Mouse (Mus musculus) erythroblast, adult 5-6 weeks (primary cell): Measurements from ENCODE around the gene AI854703. TPM values are rescaled to one million over a fixed set of nuclear protein-coding genes. Genes with fewer than 3 reads are reported as not detected.

ENCODE experiments used
- ATAC-seq: replicated peaks from 2 replicates; pipeline ENCODE4 v1.8.0; 2016; ENCODE audit warnings: moderate number of reproducible peaks, mild to moderate bottlenecking, moderate TSS enrichment, inconsistent platforms; ENCODE audit not compliant: poor library complexity, low FRiP score, severe bottlenecking
- total RNA-seq, 2 experiments: library from RNA; stranded (forward) in 1 of 2; stranded (reverse) in 1 of 2; fragments of 150-400 nt in 1 of 2; fragments of 200-764, 138-1000 nt in 1 of 2; gene quantifications; 2 replicates each; pipeline versions ENCODE4 v1.2.3 to v1.2.4; 2015 to 2017; ENCODE audit warnings: low replicate concordance in 2 of 2

Gene AI854703
- total RNA-seq, 2 experiments from 2014 or later: not detected

- no peak for ATAC-seq
Measured at GRCm38 (mm10) chr6:48682271-48682670, 55.7 kb downstream of the AI854703 start.

Other genes with a start within 250 kb of the AI854703 start
- 0.84 TPM in 1 of 2 replicates, not detected in the other for gene Krba1, start 231.2 kb upstream of the AI854703 start, total RNA-seq (2015; ENCODE audit: low replicate concordance)
- gene Krba1, start 231.2 kb upstream of the AI854703 start, total RNA-seq (2017; ENCODE audit: low replicate concordance): 0.43 and 0.70 TPM in 2 replicates
- gene Zfp467, start 180.9 kb upstream of the AI854703 start, total RNA-seq (2015; ENCODE audit: low replicate concordance): 1.9 and 7.3 TPM in 2 replicates
- not detected in 2 replicates for gene Zfp467, start 180.9 kb upstream of the AI854703 start, total RNA-seq (2017; ENCODE audit: low replicate concordance)
- gene Sspo, start 178.5 kb upstream of the AI854703 start, total RNA-seq (2015; ENCODE audit: low replicate concordance): not detected in 2 replicates
- gene Sspo, start 178.5 kb upstream of the AI854703 start, total RNA-seq (2017; ENCODE audit: low replicate concordance): not detected in 2 replicates
- gene Atp6v0e2, start 89.1 kb upstream of the AI854703 start, total RNA-seq (2015; ENCODE audit: low replicate concordance): not detected in 2 replicates
- gene Atp6v0e2, start 89.1 kb upstream of the AI854703 start, total RNA-seq (2017; ENCODE audit: low replicate concordance): not detected in 2 replicates
- gene Lrrc61, start 72.0 kb upstream of the AI854703 start, total RNA-seq (2015; ENCODE audit: low replicate concordance): 2.3 and 8.4 TPM in 2 replicates
- 0.94 and 10.3 TPM in 2 replicates for gene Lrrc61, start 72.0 kb upstream of the AI854703 start, total RNA-seq (2017; ENCODE audit: low replicate concordance)
- gene Rarres2, start 54.0 kb upstream of the AI854703 start, total RNA-seq (2015; ENCODE audit: low replicate concordance): not detected in 2 replicates
- not detected in 2 replicates for gene Rarres2, start 54.0 kb upstream of the AI854703 start, total RNA-seq (2017; ENCODE audit: low replicate concordance)
- gene Gm45021, start 37.2 kb upstream of the AI854703 start, total RNA-seq (2015; ENCODE audit: low replicate concordance): not detected in 2 replicates
- gene Gm45021, start 37.2 kb upstream of the AI854703 start, total RNA-seq (2017; ENCODE audit: low replicate concordance): not detected in 2 replicates
- gene Repin1, start 32.9 kb upstream of the AI854703 start, total RNA-seq (2015; ENCODE audit: low replicate concordance): 2.3 TPM in 2 replicates
- 3.9 TPM in 1 of 2 replicates, not detected in the other for gene Repin1, start 32.9 kb upstream of the AI854703 start, total RNA-seq (2017; ENCODE audit: low replicate concordance)
- gene Gm44965, start 32.8 kb upstream of the AI854703 start, total RNA-seq (2015; ENCODE audit: low replicate concordance): not detected in 2 replicates
- not detected in 2 replicates for gene Gm44965, start 32.8 kb upstream of the AI854703 start, total RNA-seq (2017; ENCODE audit: low replicate concordance)
- 0.42 TPM in 1 of 2 replicates, not detected in the other for gene Zfp775, start 24.7 kb upstream of the AI854703 start, total RNA-seq (2015; ENCODE audit: low replicate concordance)
- 0.17 and 0.28 TPM in 2 replicates for gene Zfp775, start 24.7 kb upstream of the AI854703 start, total RNA-seq (2017; ENCODE audit: low replicate concordance)
- gene Gimap8, start 20.5 kb downstream of the AI854703 start, total RNA-seq (2015; ENCODE audit: low replicate concordance): 1.0 TPM in 1 of 2 replicates, not detected in the other
- 0.26 and 2.5 TPM in 2 replicates for gene Gimap8, start 20.5 kb downstream of the AI854703 start, total RNA-seq (2017; ENCODE audit: low replicate concordance)
- 6.3 and 12.1 TPM in 2 replicates for gene Gimap9, start 49.4 kb downstream of the AI854703 start, total RNA-seq (2015; ENCODE audit: low replicate concordance)
- 4.7 and 5.9 TPM in 2 replicates for gene Gimap9, start 49.4 kb downstream of the AI854703 start, total RNA-seq (2017; ENCODE audit: low replicate concordance)
- 2.7 and 3.3 TPM in 2 replicates for gene Gimap4, start 57.8 kb downstream of the AI854703 start, total RNA-seq (2015; ENCODE audit: low replicate concordance)
- 4.5 and 5.2 TPM in 2 replicates for gene Gimap4, start 57.8 kb downstream of the AI854703 start, total RNA-seq (2017; ENCODE audit: low replicate concordance)
- 0.58 and 6.5 TPM in 2 replicates for gene Gimap6, start 81.5 kb downstream of the AI854703 start, total RNA-seq (2015; ENCODE audit: low replicate concordance)
- gene Gimap6, start 81.5 kb downstream of the AI854703 start, total RNA-seq (2017; ENCODE audit: low replicate concordance): 4.2 and 7.2 TPM in 2 replicates
- not detected in 2 replicates for gene Gm28053, start 91.8 kb downstream of the AI854703 start, total RNA-seq (2015; ENCODE audit: low replicate concordance)
- 1.8 TPM in 1 of 2 replicates, not detected in the other for gene Gm28053, start 91.8 kb downstream of the AI854703 start, total RNA-seq (2017; ENCODE audit: low replicate concordance)
- not detected in 2 replicates for gene Gimap7, start 91.9 kb downstream of the AI854703 start, total RNA-seq (2015; ENCODE audit: low replicate concordance)
- 2.6 TPM in 1 of 2 replicates, not detected in the other for gene Gimap7, start 91.9 kb downstream of the AI854703 start, total RNA-seq (2017; ENCODE audit: low replicate concordance)
- 5.0 TPM in 1 of 2 replicates, not detected in the other for gene Gimap1, start 112.3 kb downstream of the AI854703 start, total RNA-seq (2015; ENCODE audit: low replicate concordance)
- 0.17 and 1.1 TPM in 2 replicates for gene Gimap1, start 112.3 kb downstream of the AI854703 start, total RNA-seq (2017; ENCODE audit: low replicate concordance)
- gene Gimap5, start 119.4 kb downstream of the AI854703 start, total RNA-seq (2015; ENCODE audit: low replicate concordance): 4.4 TPM in 1 of 2 replicates, not detected in the other
- 2.6 and 6.8 TPM in 2 replicates for gene Gimap5, start 119.4 kb downstream of the AI854703 start, total RNA-seq (2017; ENCODE audit: low replicate concordance)
- gene Gimap3, start 144.1 kb downstream of the AI854703 start, total RNA-seq (2015; ENCODE audit: low replicate concordance): 2.1 TPM in 1 of 2 replicates, not detected in the other
- gene Gimap3, start 144.1 kb downstream of the AI854703 start, total RNA-seq (2017; ENCODE audit: low replicate concordance): 1.1 and 2.0 TPM in 2 replicates
- 10.4 and 12.7 TPM in 2 replicates for gene Tmem176a, start 214.2 kb downstream of the AI854703 start, total RNA-seq (2015; ENCODE audit: low replicate concordance)
- gene Tmem176a, start 214.2 kb downstream of the AI854703 start, total RNA-seq (2017; ENCODE audit: low replicate concordance): 1.4 and 3.2 TPM in 2 replicates
- gene Tmem176b, start 214.7 kb downstream of the AI854703 start, total RNA-seq (2015; ENCODE audit: low replicate concordance): 11.5 and 22.5 TPM in 2 replicates
- gene Tmem176b, start 214.7 kb downstream of the AI854703 start, total RNA-seq (2017; ENCODE audit: low replicate concordance): 5.7 and 25.1 TPM in 2 replicates
- not detected in 2 replicates for gene Aoc1, start 246.1 kb downstream of the AI854703 start, total RNA-seq (2015; ENCODE audit: low replicate concordance)
- gene Aoc1, start 246.1 kb downstream of the AI854703 start, total RNA-seq (2017; ENCODE audit: low replicate concordance): not detected in 2 replicates